Mouse (Mus musculus) G1E (cell line): ENCODE data around the gene Patj.

ENCODE experiments used
- CTCF ChIP-seq: IDR thresholded peaks from 2 replicates; pipeline ENCODE4 v1.5.1; 2012; ENCODE audit warnings: low read depth, low read length, inconsistent platforms, mixed read lengths
- GATA1 ChIP-seq: IDR thresholded peaks from 2 replicates; pipeline ENCODE4 v1.6.1; 2012; ENCODE audit warnings: borderline replicate concordance, low read length, inconsistent platforms, mixed read lengths

DNA sequence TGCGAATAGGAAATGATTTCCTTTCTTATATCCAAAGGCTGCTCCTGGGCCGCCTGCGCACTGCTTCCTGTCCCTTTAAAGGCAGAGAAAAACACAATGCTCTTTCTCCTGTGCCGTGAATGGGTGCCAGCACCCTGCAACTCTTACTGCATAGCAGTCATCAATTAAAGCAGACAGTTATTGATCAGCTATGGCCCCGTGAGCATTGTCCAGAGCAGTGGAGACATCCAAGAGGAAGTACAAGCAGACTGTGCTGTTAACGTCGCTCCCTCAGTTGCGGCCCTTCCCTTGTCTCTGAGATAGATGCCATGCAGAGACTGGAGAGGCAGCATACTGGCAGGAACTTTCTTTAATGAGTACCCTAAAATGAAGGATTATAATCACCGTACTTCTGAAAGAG is 292.9 kb downstream of the Patj start:
- TF ChIP-seq GATA1: no peak
- TF ChIP-seq CTCF: no peak
